Mouse (Mus musculus) kidney, adult 11 months (tissue): ENCODE results near the gene Baiap2l2.

Experiments
- DNase-seq: peaks from one replicate; pipeline ENCODE4 v3.0.0; 2022

Gene Baiap2l2

GRCm38 (mm10) chr15:79210357-79210756 is 75.0 kb downstream of the Baiap2l2 start:
- no peak for DNase-seq

- DNase-seq = peak; percentile 74
These were observed 76.4 kb downstream of the Baiap2l2 start for GRCm38 (mm10) chr15:79208758-79209439.

- no peak for DNase-seq
These were observed 77.1 kb downstream of the Baiap2l2 start for GRCm38 (mm10) chr15:79208211-79208610.
